Mouse (Mus musculus) testis, adult 2 months (tissue): ENCODE results near the gene Gas2.

Source experiments
- CTCF ChIP-seq: fragments of 200-500 bp; IDR thresholded peaks from 2 replicates; pipeline ENCODE4 v1.5.1; 2012; ENCODE audit warnings: low read depth, mild to moderate bottlenecking, inconsistent platforms, low read length, moderate library complexity; ENCODE audit not compliant: control insufficient read depth, insufficient read depth, insufficient replicate concordance
- POLR2A ChIP-seq: fragments of 200-500 bp; IDR thresholded peaks from 2 replicates; pipeline ENCODE4 v1.6.1; 2012; ENCODE audit warnings: low read depth, mild to moderate bottlenecking, inconsistent platforms, low read length, moderate library complexity; ENCODE audit not compliant: control insufficient read depth

DNA sequence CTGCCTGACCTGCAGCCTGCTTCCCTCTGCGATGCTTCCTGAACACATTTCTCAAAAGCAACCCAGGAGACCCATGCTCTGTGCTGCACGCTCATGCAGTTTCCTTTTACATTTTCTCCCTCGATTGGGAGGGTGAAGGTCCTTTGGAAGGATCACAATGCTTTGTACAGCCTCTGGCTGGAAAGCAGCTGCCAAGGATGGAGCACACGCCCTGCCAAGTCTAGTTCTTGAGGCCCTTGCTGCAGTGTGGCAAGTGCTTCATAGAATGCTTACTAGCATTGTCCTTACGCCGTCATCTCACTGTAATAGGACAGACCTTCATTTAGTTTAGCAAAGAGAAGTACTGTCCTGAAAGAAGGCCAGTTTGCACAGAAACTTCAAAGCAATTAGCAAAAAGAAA is 37.3 kb downstream of the Gas2 start:
- TF ChIP-seq CTCF: no peak
- TF ChIP-seq POLR2A: no peak
